Mouse (Mus musculus) G1E (cell line): ENCODE measurements at regions not wholly inside any gene's neighbourhood (a gene's known extent, or its start where the extent isn't known, plus 50 kb on each side); places are given as distances from the start of the nearest gene placed in this dataset.

Experiments
- CTCF ChIP-seq: IDR thresholded peaks from 2 replicates; pipeline ENCODE4 v1.5.1; 2012; ENCODE audit warnings: low read depth, low read length, inconsistent platforms, mixed read lengths
- GATA1 ChIP-seq: IDR thresholded peaks from 2 replicates; pipeline ENCODE4 v1.6.1; 2012; ENCODE audit warnings: borderline replicate concordance, low read length, inconsistent platforms, mixed read lengths

GRCm38 (mm10) chr5:45230097-45230496, 219.9 kb downstream of the Qdpr start:
- no peak for TF ChIP-seq GATA1
- TF ChIP-seq CTCF: no peak
